Mouse (Mus musculus) ES-E14 (cell line): ENCODE data around the gene Grid1.

Source experiments
- CHD2 ChIP-seq: IDR thresholded peaks from 2 replicates; pipeline ENCODE4 v1.6.1; 2014; ENCODE audit warnings: mild to moderate bottlenecking, low read depth, low read length, inconsistent platforms
- HCFC1 ChIP-seq: IDR thresholded peaks from 2 replicates; pipeline ENCODE4 v1.6.1; 2012; ENCODE audit warnings: low read length, inconsistent platforms, borderline replicate concordance; ENCODE audit not compliant: insufficient read depth
- MAFK ChIP-seq: IDR thresholded peaks from 2 replicates; pipeline ENCODE4 v1.6.1; 2014; ENCODE audit warnings: mild to moderate bottlenecking, low read depth, low read length, inconsistent platforms; ENCODE audit not compliant: insufficient read depth
- ZC3H11A ChIP-seq: IDR thresholded peaks from 2 replicates; pipeline ENCODE4 v1.6.1; 2012; ENCODE audit warnings: low read depth, mild to moderate bottlenecking, inconsistent platforms, low read length, borderline replicate concordance
- ZNF384 ChIP-seq: IDR thresholded peaks from 2 replicates; pipeline ENCODE4 v1.6.1; 2012; ENCODE audit warnings: low read depth, low read length, inconsistent platforms

GRCm38 (mm10) chr14:34921265-34921664 is 101.4 kb downstream of the Grid1 start:
- TF ChIP-seq CHD2 (no peak), HCFC1 (no peak), MAFK (no peak), ZC3H11A (no peak), ZNF384 (no peak)
